Mouse (Mus musculus) neural tube, embryonic 13.5 days (tissue): Measurements from ENCODE around the gene Cyp26a1. TPM values are rescaled to one million over a fixed set of nuclear protein-coding genes. Genes with fewer than 3 reads are reported as not detected.
A peak's percentile ranks its signal among the peaks of the same experiment; 100 is the strongest.

Source experiments
- ATAC-seq: fragments of 200-750 bp; cut with Nextera tagmentation; 2 replicates; pipeline ENCODE4 v1.8.0; 2017; ENCODE audit warnings: low read depth, mild to moderate bottlenecking, moderate TSS enrichment, moderate library complexity
- H3K27ac ChIP-seq: fragments of 300-500 bp; sonication (generic); replicated peaks from 2 replicates; pipeline ENCODE4 v1.5.1; 2015; ENCODE audit warnings: moderate library complexity, mild to moderate bottlenecking, inconsistent platforms
- H3K27me3 ChIP-seq: fragments of 300-500 bp; sonication (generic); 2 replicates; pipeline ENCODE4 v1.6.1; 2015; ENCODE audit warnings: mild to moderate bottlenecking, inconsistent platforms
- H3K36me3 ChIP-seq: fragments of 300-500 bp; sonication (generic); 2 replicates; pipeline ENCODE4 v1.6.1; 2015; ENCODE audit warnings: mild to moderate bottlenecking, inconsistent platforms
- H3K4me1 ChIP-seq: fragments of 300-500 bp; sonication (generic); replicated peaks from 2 replicates; pipeline ENCODE4 v1.6.1; 2015; ENCODE audit warnings: inconsistent platforms
- H3K4me2 ChIP-seq: fragments of 300-500 bp; sonication (generic); 2 replicates; pipeline ENCODE4 v1.6.1; 2015; ENCODE audit warnings: inconsistent platforms, mild to moderate bottlenecking, moderate library complexity
- H3K4me3 ChIP-seq: fragments of 300-500 bp; sonication (generic); 2 replicates; pipeline ENCODE4 v1.5.1; 2015; ENCODE audit warnings: mild to moderate bottlenecking, inconsistent platforms
- H3K9ac ChIP-seq: fragments of 300-500 bp; sonication (generic); 2 replicates; pipeline ENCODE4 v1.6.1; 2015; ENCODE audit warnings: moderate library complexity, mild to moderate bottlenecking, inconsistent platforms
- H3K9me3 ChIP-seq: fragments of 300-500 bp; sonication (generic); 2 replicates; pipeline ENCODE4 v1.6.1; 2016; ENCODE audit warnings: inconsistent platforms
- WGBS: fragments of 180-500 bp; shearing (Covaris S2); methylation state at CpG from one replicate; pipeline ENCODE4 v1.1.7; 2015; 5-methylcytosine and 5-hydroxymethylcytosine counted together
- polyA plus RNA-seq: library from polyadenylated mRNA; unstranded; fragments of >200 nt; fragmentation: Nextera tagmentation; extraction: Ambion mirVana; gene quantifications from 2 replicates; pipeline ENCODE4 v1.2.1, GENCODE M21; 2015

The Cyp26a1 gene
- 1.0 and 2.8 TPM in 2 replicates for polyA plus RNA-seq

DNA sequence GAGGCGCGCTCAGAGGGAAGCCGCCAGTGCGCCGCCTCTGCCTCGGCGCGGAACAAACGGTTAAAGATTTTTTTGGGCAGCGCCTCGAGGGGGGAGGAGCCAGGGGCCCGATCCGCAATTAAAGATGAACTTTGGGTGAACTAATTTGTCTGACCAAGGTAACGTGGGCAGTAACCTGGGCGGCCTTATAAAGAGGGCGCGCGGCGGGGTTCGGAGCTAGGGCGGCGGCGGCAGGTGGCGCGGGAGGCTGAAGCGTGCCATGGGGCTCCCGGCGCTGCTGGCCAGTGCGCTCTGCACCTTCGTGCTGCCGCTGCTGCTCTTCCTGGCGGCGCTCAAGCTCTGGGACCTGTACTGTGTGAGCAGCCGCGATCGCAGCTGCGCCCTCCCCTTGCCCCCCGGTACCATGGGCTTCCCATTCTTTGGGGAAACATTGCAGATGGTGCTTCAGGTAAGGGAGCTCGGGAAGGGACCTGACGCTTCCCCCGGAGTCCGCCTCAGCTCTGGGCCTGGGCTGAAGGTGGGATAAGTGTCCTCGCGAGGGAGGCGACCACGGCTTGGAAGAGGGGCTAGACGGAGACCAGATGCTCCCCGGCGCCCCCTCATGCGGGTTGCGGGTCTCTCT lies at the start of gene Cyp26a1:
Cyp26a1 (plus strand) TSS at position 148 of the 622 bp plus-strand sequence.
- under 1% methylated on average over 51 of the region's 51 CpGs for WGBS
- ATAC-seq: peak; percentile 44

GRCm38 (mm10) chr19:37647994-37648393 lies 49.6 kb upstream of the Cyp26a1 start:
- H3K4me3 ChIP-seq: no peak overlapping the region
- WGBS: 47% methylated on average over 2 of the region's 2 CpGs
- H3K4me2 ChIP-seq: no peak overlapping the region
- no peaks in the 10 kb centered on the region for H3K36me3 ChIP-seq
- no peaks in the 10 kb centered on the region for H3K4me1 ChIP-seq
- ATAC-seq: no peak
- no peak overlapping the region for H3K27ac ChIP-seq
- no peaks in the 10 kb centered on the region for H3K9me3 ChIP-seq
- H3K27me3 ChIP-seq: no peaks in the 10 kb centered on the region
- no peak overlapping the region for H3K9ac ChIP-seq

More for the DNA sequence above, at the start of gene Cyp26a1:
- Histone ChIP-seq H3K4me3 (peak within 1 kb of the TSS; percentile 32), H3K4me1 (peaks cover 43% of the 10 kb centered on the region), H3K4me2 (peak within 1 kb of the TSS; percentile 46), H3K9ac (no peak within 1 kb of the TSS), H3K27ac (no peak within 1 kb of the TSS), H3K36me3 (no peaks in the 10 kb centered on the region), H3K9me3 (no peaks in the 10 kb centered on the region), H3K27me3 (peaks cover 100% of the 10 kb centered on the region)

DNA sequence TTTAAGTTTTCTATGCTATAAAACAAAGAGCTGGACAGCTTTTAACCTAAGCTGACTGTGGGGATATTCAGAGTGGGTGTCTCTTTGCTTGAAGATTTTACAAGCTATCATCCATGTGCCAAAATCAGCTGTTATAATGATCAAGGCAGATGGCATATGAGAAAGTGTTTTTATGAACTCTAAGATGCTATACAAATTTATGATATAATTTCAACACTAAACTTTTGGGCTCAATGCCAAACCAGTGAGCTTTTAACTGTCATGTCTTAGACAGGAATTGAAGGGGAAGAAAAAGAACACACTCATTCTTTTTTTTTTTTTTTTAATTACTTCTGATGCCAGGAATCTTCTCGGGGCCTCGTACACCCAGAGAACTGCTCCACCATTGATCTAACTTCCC lies 47.1 kb upstream of the Cyp26a1 start:
- 71% methylated on average over 2 of the region's 2 CpGs for WGBS
- ATAC-seq: no peak
- no peak overlapping the region for H3K9ac ChIP-seq
- H3K36me3 ChIP-seq: no peaks in the 10 kb centered on the region
- no peaks in the 10 kb centered on the region for H3K9me3 ChIP-seq
- no peaks in the 10 kb centered on the region for H3K4me1 ChIP-seq
- no peak overlapping the region for H3K27ac ChIP-seq
- H3K4me2 ChIP-seq: no peak overlapping the region
- no peak overlapping the region for H3K4me3 ChIP-seq
- H3K27me3 ChIP-seq: no peaks in the 10 kb centered on the region

DNA sequence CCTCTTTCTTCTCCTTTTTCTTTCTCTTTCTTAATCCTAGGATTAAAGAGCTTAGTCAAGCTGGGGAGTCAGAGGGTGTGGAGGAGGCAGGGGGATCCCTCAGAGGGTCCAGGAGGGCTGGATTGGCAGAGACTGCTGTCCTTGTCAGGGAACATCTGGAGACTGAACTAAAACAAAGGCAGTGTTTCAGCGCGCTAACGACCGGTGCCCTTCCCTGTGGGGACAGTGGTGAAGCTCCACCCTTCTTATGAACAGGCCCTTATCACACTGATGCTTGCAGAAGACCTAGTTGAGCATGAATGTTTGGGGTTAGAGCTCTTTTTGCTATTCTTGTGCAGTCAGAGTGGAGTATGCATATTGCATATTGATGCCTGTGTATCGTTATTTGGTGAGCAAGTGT lies 43.6 kb upstream of the Cyp26a1 start:
- H3K4me1 ChIP-seq: no peaks in the 10 kb centered on the region
- H3K27me3 ChIP-seq: no peaks in the 10 kb centered on the region
- H3K9me3 ChIP-seq: no peaks in the 10 kb centered on the region
- no peak overlapping the region for H3K27ac ChIP-seq
- H3K9ac ChIP-seq: no peak overlapping the region
- 46% methylated on average over 5 of the region's 5 CpGs for WGBS
- H3K36me3 ChIP-seq: no peaks in the 10 kb centered on the region
- no peak overlapping the region for H3K4me2 ChIP-seq
- H3K4me3 ChIP-seq: no peak overlapping the region
- ATAC-seq: no peak

DNA sequence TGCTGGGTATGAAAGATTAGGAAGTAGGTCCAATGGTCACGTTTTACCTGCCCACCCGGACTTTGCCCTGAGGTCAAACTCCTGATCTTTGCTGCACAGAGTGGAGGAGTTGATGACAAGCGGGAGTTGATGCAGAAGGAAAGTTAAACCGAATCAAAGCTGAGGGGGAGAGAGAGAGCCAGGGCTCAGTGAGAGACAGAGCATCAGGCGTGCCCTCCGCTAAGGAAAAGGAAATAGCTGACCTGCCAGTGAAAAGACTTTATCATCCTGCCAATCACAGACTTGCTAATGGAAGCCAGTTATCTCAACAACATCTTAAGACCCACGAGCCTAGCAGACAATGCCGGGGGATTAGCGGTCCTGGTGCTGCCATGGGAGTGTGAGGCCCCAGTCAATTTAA lies 41.2 kb upstream of the Cyp26a1 start:
- Histone ChIP-seq H3K27ac (no peak overlapping the region), H3K4me3 (no peak overlapping the region), H3K4me1 (no peaks in the 10 kb centered on the region), H3K4me2 (no peak overlapping the region), H3K9ac (no peak overlapping the region), H3K36me3 (no peaks in the 10 kb centered on the region), H3K27me3 (no peaks in the 10 kb centered on the region), H3K9me3 (no peaks in the 10 kb centered on the region)
- WGBS: 18% methylated on average over 9 of the region's 9 CpGs
- no peak for ATAC-seq

GRCm38 (mm10) chr19:37665256-37665655 lies 32.3 kb upstream of the Cyp26a1 start:
- Histone ChIP-seq H3K9ac (no peak overlapping the region), H3K36me3 (no peaks in the 10 kb centered on the region), H3K27ac (no peak overlapping the region), H3K4me1 (no peaks in the 10 kb centered on the region), H3K4me2 (no peak overlapping the region), H3K27me3 (no peaks in the 10 kb centered on the region), H3K9me3 (no peaks in the 10 kb centered on the region), H3K4me3 (no peak overlapping the region)
- no peak for ATAC-seq
- WGBS: 68% methylated on average over 6 of the region's 6 CpGs

DNA sequence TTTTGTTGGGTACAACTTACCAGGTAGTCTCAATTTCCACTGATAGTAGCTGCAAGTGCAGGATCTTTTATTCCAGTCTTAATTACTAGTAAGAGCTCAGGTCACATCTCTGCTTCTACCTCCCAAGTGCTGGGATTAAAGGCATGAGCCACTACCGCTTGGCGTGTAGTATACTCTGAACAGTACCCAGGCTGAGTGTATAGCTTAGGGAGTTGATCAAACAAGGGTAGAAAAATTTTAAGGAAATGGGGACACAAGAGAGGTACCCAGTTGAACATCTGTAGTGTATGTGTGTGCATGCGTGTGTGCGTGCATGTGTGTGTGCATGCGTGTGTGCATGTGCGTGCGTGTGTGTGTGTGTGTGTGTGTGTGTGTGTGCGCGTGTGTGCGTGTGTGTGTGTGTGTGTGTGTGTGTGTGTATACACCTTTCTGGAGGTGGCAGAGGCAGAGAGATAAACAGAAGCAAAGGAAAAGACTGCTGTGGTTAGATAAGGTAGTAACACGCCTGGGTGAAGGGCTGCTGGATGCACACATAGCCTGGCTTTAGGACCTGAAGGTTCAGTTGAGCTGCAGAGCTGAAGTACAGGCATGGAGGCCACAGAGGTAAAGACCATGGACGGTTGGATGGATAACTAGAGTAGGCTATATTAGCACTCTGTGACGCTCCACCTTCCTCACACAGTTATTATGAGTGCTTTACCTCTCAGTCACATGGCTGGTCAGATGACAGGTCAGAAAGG lies 29.6 kb upstream of the Cyp26a1 start:
- no peaks in the 10 kb centered on the region for H3K36me3 ChIP-seq
- H3K4me2 ChIP-seq: no peak overlapping the region
- H3K9ac ChIP-seq: no peak overlapping the region
- 96% methylated on average over 13 of the region's 13 CpGs for WGBS
- no peaks in the 10 kb centered on the region for H3K9me3 ChIP-seq
- H3K4me3 ChIP-seq: no peak overlapping the region
- no peak overlapping the region for H3K27ac ChIP-seq
- no peaks in the 10 kb centered on the region for H3K4me1 ChIP-seq
- no peaks in the 10 kb centered on the region for H3K27me3 ChIP-seq
- no peak for ATAC-seq

GRCm38 (mm10) chr19:37668657-37669056 lies 28.9 kb upstream of the Cyp26a1 start:
- H3K4me1 ChIP-seq: no peaks in the 10 kb centered on the region
- no peak overlapping the region for H3K27ac ChIP-seq
- H3K9ac ChIP-seq: no peak overlapping the region
- no peaks in the 10 kb centered on the region for H3K27me3 ChIP-seq
- 93% methylated on average over 5 of the region's 5 CpGs for WGBS
- H3K4me2 ChIP-seq: no peak overlapping the region
- no peak for ATAC-seq
- H3K9me3 ChIP-seq: no peaks in the 10 kb centered on the region
- H3K36me3 ChIP-seq: no peaks in the 10 kb centered on the region
- no peak overlapping the region for H3K4me3 ChIP-seq

GRCm38 (mm10) chr19:37669486-37669885 lies 28.1 kb upstream of the Cyp26a1 start:
- H3K4me3 ChIP-seq: no peak overlapping the region
- H3K9me3 ChIP-seq: no peaks in the 10 kb centered on the region
- no peaks in the 10 kb centered on the region for H3K27me3 ChIP-seq
- ATAC-seq: no peak
- H3K4me2 ChIP-seq: no peak overlapping the region
- no peaks in the 10 kb centered on the region for H3K36me3 ChIP-seq
- no peak overlapping the region for H3K9ac ChIP-seq
- H3K4me1 ChIP-seq: no peaks in the 10 kb centered on the region
- WGBS: 86% methylated on average over 5 of the region's 5 CpGs
- H3K27ac ChIP-seq: no peak overlapping the region

- no peak overlapping the region for H3K4me2 ChIP-seq
- H3K9ac ChIP-seq: no peak overlapping the region
- no peak for ATAC-seq
- no peaks in the 10 kb centered on the region for H3K9me3 ChIP-seq
- H3K36me3 ChIP-seq: no peaks in the 10 kb centered on the region
- H3K4me3 ChIP-seq: no peak overlapping the region
- no peaks in the 10 kb centered on the region for H3K27me3 ChIP-seq
- WGBS: 76% methylated on average over 12 of the region's 12 CpGs
- no peaks in the 10 kb centered on the region for H3K4me1 ChIP-seq
- H3K27ac ChIP-seq: no peak overlapping the region
These were observed 24.2 kb upstream of the Cyp26a1 start for GRCm38 (mm10) chr19:37673393-37673792.

GRCm38 (mm10) chr19:37685281-37685680 lies 12.3 kb upstream of the Cyp26a1 start, which contains the start of gene Cyp26c1:
TSS of gene Cyp26c1 (plus strand) at chr19:37685581.
- 3% methylated on average over 6 of the region's 6 CpGs for WGBS
- Histone ChIP-seq H3K27ac (no peak within 1 kb of the TSS), H3K4me2 (no peak within 1 kb of the TSS), H3K4me1 (peaks cover 8% of the 10 kb centered on the region), H3K27me3 (peaks cover 92% of the 10 kb centered on the region), H3K36me3 (no peaks in the 10 kb centered on the region), H3K9ac (no peak within 1 kb of the TSS), H3K4me3 (no peak within 1 kb of the TSS), H3K9me3 (no peaks in the 10 kb centered on the region)
- ATAC-seq: no peak

DNA sequence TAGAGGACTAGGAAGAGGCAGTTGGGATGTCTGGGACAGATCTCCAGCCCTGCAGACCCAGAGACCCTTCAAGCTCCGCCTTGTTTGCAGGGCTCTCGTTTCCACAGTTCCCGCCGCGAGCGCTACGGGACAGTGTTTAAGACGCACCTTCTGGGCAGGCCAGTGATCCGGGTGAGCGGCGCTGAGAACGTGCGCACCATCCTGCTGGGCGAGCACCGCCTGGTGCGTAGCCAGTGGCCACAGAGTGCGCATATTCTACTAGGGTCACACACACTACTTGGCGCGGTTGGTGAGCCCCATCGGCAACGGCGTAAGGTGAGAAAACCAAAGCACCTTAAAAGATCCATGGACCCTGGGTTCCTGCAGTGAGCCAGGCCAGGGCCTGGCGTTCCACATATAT lies 11.3 kb upstream of the Cyp26a1 start:
- Histone ChIP-seq H3K27ac (no peak overlapping the region), H3K9me3 (no peaks in the 10 kb centered on the region), H3K9ac (no peak overlapping the region), H3K27me3 (peaks cover 98% of the 10 kb centered on the region), H3K36me3 (no peaks in the 10 kb centered on the region), H3K4me1 (peaks cover 15% of the 10 kb centered on the region), H3K4me3 (no peak overlapping the region), H3K4me2 (no peak overlapping the region)
- no peak for ATAC-seq
- 2% methylated on average over 23 of the region's 23 CpGs for WGBS
